Mouse (Mus musculus) kidney, embryonic 16.5 days (tissue): ENCODE results near the gene Robo2. TPM values are rescaled to one million over a fixed set of nuclear protein-coding genes. Genes with fewer than 3 reads are reported as not detected.

Experiments used
- ATAC-seq: fragments of 200-750 bp; cut with Nextera tagmentation; 2 replicates; pipeline ENCODE4 v1.8.0; 2017; ENCODE audit warnings: moderate TSS enrichment; ENCODE audit not compliant: low FRiP score, low TSS enrichment
- H3K27ac ChIP-seq: fragments of 300-500 bp; sonication (generic); 2 replicates; pipeline ENCODE4 v1.5.1; 2014; ENCODE audit warnings: low read length
- H3K27me3 ChIP-seq: fragments of 300-500 bp; sonication (generic); 2 replicates; pipeline ENCODE4 v1.6.1; 2014; ENCODE audit warnings: low read length, control low read depth, mixed read lengths; ENCODE audit not compliant: insufficient read depth
- H3K36me3 ChIP-seq: fragments of 300-500 bp; sonication (generic); 2 replicates; pipeline ENCODE4 v1.6.1; 2014; ENCODE audit warnings: low read length, control low read depth, mixed read lengths; ENCODE audit not compliant: insufficient read depth
- H3K4me1 ChIP-seq: fragments of 300-500 bp; sonication (generic); 2 replicates; pipeline ENCODE4 v1.6.1; 2014; ENCODE audit warnings: low read length, control low read depth, mixed read lengths; ENCODE audit not compliant: insufficient read depth
- H3K4me2 ChIP-seq: fragments of 300-500 bp; sonication (generic); replicated peaks from 2 replicates; pipeline ENCODE4 v1.6.1; 2014; ENCODE audit warnings: low read depth, low read length
- H3K4me3 ChIP-seq: fragments of 300-500 bp; sonication (generic); 2 replicates; pipeline ENCODE4 v1.5.1; 2014; ENCODE audit warnings: mild to moderate bottlenecking, low read length
- H3K9ac ChIP-seq: fragments of 300-500 bp; sonication (generic); replicated peaks from 2 replicates; pipeline ENCODE4 v1.6.1; 2014; ENCODE audit warnings: low read length
- H3K9me3 ChIP-seq: fragments of 300-500 bp; sonication (generic); 2 replicates; pipeline ENCODE4 v1.6.1; 2016; ENCODE audit warnings: low read length, control low read depth
- WGBS: fragments of 180-500 bp; shearing (Covaris S2); extraction: QIAGEN DNeasy Blood & Tissue Kit; methylation state at CpG from one replicate; pipeline ENCODE4 v1.1.7; 2014; 5-methylcytosine and 5-hydroxymethylcytosine counted together
- polyA plus RNA-seq: library from polyadenylated mRNA; unstranded; fragments of >200 nt; fragmentation: Nextera tagmentation; extraction: Ambion mirVana; gene quantifications from 2 replicates; pipeline ENCODE4 v1.2.1, GENCODE M21; 2015

Robo2 gene
- polyA plus RNA-seq, 1 experiment from 2014 or later: 83.4 TPM

- no peak overlapping the region for H3K4me3 ChIP-seq
- WGBS: 34% methylated on average over 3 of the region's 3 CpGs
- no peak overlapping the region for H3K9ac ChIP-seq
- no peaks in the 10 kb centered on the region for H3K36me3 ChIP-seq
- ATAC-seq: no peak
- H3K4me2 ChIP-seq: no peak overlapping the region
- no peaks in the 10 kb centered on the region for H3K9me3 ChIP-seq
- no peaks in the 10 kb centered on the region for H3K27me3 ChIP-seq
- H3K4me1 ChIP-seq: no peaks in the 10 kb centered on the region
- H3K27ac ChIP-seq: no peak overlapping the region
These were observed 134.6 kb downstream of the Robo2 start for GRCm38 (mm10) chr16:74276855-74277573.

- no peak for ATAC-seq
- H3K4me2 ChIP-seq: no peak overlapping the region
- H3K36me3 ChIP-seq: no peaks in the 10 kb centered on the region
- H3K9ac ChIP-seq: no peak overlapping the region
- WGBS: 90% methylated on average over 1 of the region's 1 CpGs
- no peaks in the 10 kb centered on the region for H3K9me3 ChIP-seq
- no peaks in the 10 kb centered on the region for H3K4me1 ChIP-seq
- no peak overlapping the region for H3K27ac ChIP-seq
- no peaks in the 10 kb centered on the region for H3K27me3 ChIP-seq
- H3K4me3 ChIP-seq: no peak overlapping the region
These were observed 137.0 kb downstream of the Robo2 start for GRCm38 (mm10) chr16:74274596-74274995.

- no peak overlapping the region for H3K4me3 ChIP-seq
- ATAC-seq: no peak
These were observed 138.6 kb downstream of the Robo2 start for GRCm38 (mm10) chr16:74272993-74273392.

GRCm38 (mm10) chr16:74258241-74258640 is 153.4 kb downstream of the Robo2 start:
- H3K27me3 ChIP-seq: no peaks in the 10 kb centered on the region
- no peak overlapping the region for H3K4me3 ChIP-seq
- no peaks in the 10 kb centered on the region for H3K36me3 ChIP-seq
- no peaks in the 10 kb centered on the region for H3K9me3 ChIP-seq
- H3K27ac ChIP-seq: no peak overlapping the region
- no peak overlapping the region for H3K4me2 ChIP-seq
- H3K4me1 ChIP-seq: no peaks in the 10 kb centered on the region
- no peak overlapping the region for H3K9ac ChIP-seq
- 88% methylated on average over 2 of the region's 2 CpGs for WGBS
- ATAC-seq: no peak

More at GRCm38 (mm10) chr16:74272993-74273392, 138.6 kb downstream of the Robo2 start:
- Histone ChIP-seq H3K4me2 (no peak overlapping the region), H3K9ac (no peak overlapping the region), H3K9me3 (no peaks in the 10 kb centered on the region), H3K27ac (no peak overlapping the region), H3K36me3 (no peaks in the 10 kb centered on the region), H3K27me3 (no peaks in the 10 kb centered on the region), H3K4me1 (no peaks in the 10 kb centered on the region)
- 72% methylated on average over 4 of the region's 4 CpGs for WGBS

GRCm38 (mm10) chr16:74244452-74244851 is 167.2 kb downstream of the Robo2 start:
- Histone ChIP-seq H3K9me3 (no peaks in the 10 kb centered on the region), H3K36me3 (no peaks in the 10 kb centered on the region), H3K4me3 (no peak overlapping the region), H3K9ac (no peak overlapping the region), H3K4me1 (no peaks in the 10 kb centered on the region), H3K27ac (no peak overlapping the region), H3K27me3 (no peaks in the 10 kb centered on the region), H3K4me2 (no peak overlapping the region)
- WGBS: 90% methylated on average over 5 of the region's 5 CpGs
- ATAC-seq: no peak

GRCm38 (mm10) chr16:74241534-74241933 is 170.1 kb downstream of the Robo2 start:
- Histone ChIP-seq H3K9ac (no peak overlapping the region), H3K4me2 (no peak overlapping the region), H3K27me3 (no peaks in the 10 kb centered on the region), H3K4me3 (no peak overlapping the region), H3K36me3 (no peaks in the 10 kb centered on the region), H3K27ac (no peak overlapping the region), H3K9me3 (no peaks in the 10 kb centered on the region), H3K4me1 (no peaks in the 10 kb centered on the region)
- ATAC-seq: no peak
- 92% methylated on average over 1 of the region's 1 CpGs for WGBS

GRCm38 (mm10) chr16:74237411-74237930 is 174.2 kb downstream of the Robo2 start:
- 93% methylated on average over 2 of the region's 2 CpGs for WGBS

GRCm38 (mm10) chr16:74234393-74235059 is 177.1 kb downstream of the Robo2 start:
- no peak for ATAC-seq
- Histone ChIP-seq H3K9ac (no peak overlapping the region), H3K4me3 (no peak overlapping the region), H3K27me3 (no peaks in the 10 kb centered on the region), H3K36me3 (no peaks in the 10 kb centered on the region), H3K4me1 (no peaks in the 10 kb centered on the region), H3K9me3 (no peaks in the 10 kb centered on the region), H3K4me2 (no peak overlapping the region), H3K27ac (no peak overlapping the region)
- 90% methylated on average over 6 of the region's 6 CpGs for WGBS

More at GRCm38 (mm10) chr16:74237411-74237930, 174.2 kb downstream of the Robo2 start:
- Histone ChIP-seq H3K27ac (no peak overlapping the region), H3K4me1 (no peaks in the 10 kb centered on the region), H3K9me3 (no peaks in the 10 kb centered on the region), H3K36me3 (no peaks in the 10 kb centered on the region), H3K4me3 (no peak overlapping the region), H3K27me3 (no peaks in the 10 kb centered on the region), H3K9ac (no peak overlapping the region), H3K4me2 (no peak overlapping the region)
- ATAC-seq: no peak

- 68% methylated on average over 5 of the region's 5 CpGs for WGBS
- no peak for ATAC-seq
- no peaks in the 10 kb centered on the region for H3K27me3 ChIP-seq
- no peaks in the 10 kb centered on the region for H3K9me3 ChIP-seq
- no peaks in the 10 kb centered on the region for H3K4me1 ChIP-seq
- H3K36me3 ChIP-seq: no peaks in the 10 kb centered on the region
- H3K4me3 ChIP-seq: no peak overlapping the region
- H3K9ac ChIP-seq: no peak overlapping the region
- no peak overlapping the region for H3K27ac ChIP-seq
- H3K4me2 ChIP-seq: no peak overlapping the region
These were observed 178.0 kb downstream of the Robo2 start for GRCm38 (mm10) chr16:74233596-74233995.

- peaks cover 6% of the 10 kb centered on the region; the same call in 1 of the 2 replicates for H3K9me3 ChIP-seq
- no peak overlapping the region for H3K9ac ChIP-seq
- no peak overlapping the region for H3K4me2 ChIP-seq
- no peaks in the 10 kb centered on the region for H3K4me1 ChIP-seq
- no peaks in the 10 kb centered on the region for H3K36me3 ChIP-seq
- H3K27me3 ChIP-seq: no peaks in the 10 kb centered on the region
- ATAC-seq: no peak
- no peak overlapping the region for H3K4me3 ChIP-seq
- H3K27ac ChIP-seq: no peak overlapping the region
These were observed 184.3 kb downstream of the Robo2 start for GRCm38 (mm10) chr16:74227285-74227684.
